Mouse (Mus musculus) small intestine, adult 2 months (tissue): Measurements from ENCODE around the gene Olfml1.

ENCODE experiments used
- CTCF ChIP-seq: fragments of 200-500 bp; IDR thresholded peaks from 2 replicates; pipeline ENCODE4 v1.5.1; 2012; ENCODE audit warnings: low read depth, mild to moderate bottlenecking, control low read depth, inconsistent platforms, low read length, moderate library complexity, mixed read lengths; ENCODE audit not compliant: insufficient replicate concordance, insufficient read length; ENCODE audit errors: extremely low read depth
- POLR2A ChIP-seq: fragments of 200-500 bp; IDR thresholded peaks from 2 replicates; pipeline ENCODE4 v1.6.1; 2012; ENCODE audit warnings: low read depth, mild to moderate bottlenecking, control low read depth, inconsistent platforms, low read length, moderate library complexity

DNA sequence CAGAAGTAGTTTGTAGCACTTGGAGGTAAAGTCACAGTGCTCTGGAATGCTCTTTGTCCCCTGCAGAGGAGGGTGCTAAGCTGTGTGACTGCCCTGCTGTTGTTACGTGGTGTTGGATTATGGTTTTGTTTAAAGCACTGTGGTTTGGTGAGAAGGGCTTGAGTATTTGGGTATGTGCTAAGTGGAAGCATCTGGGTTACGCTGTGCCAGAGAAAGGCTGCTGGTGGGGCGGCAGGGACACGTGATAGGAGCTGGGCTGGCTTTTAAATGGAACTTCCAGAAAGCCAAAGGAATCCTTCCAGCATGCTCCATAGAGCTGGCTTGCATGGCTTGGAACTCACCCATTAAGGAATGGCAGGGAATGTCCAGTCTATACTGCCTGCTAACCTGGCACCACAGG is 52.0 kb downstream of the Olfml1 start:
- TF ChIP-seq CTCF: no peak
- no peak for TF ChIP-seq POLR2A
